Mouse (Mus musculus): ENCODE results near the gene Ccer2.

Ccer2 gene

GRCm38 (mm10) chr7:28758623-28759022 lies 2.6 kb downstream of the Ccer2 start:
- no peak for DNase-seq

DNA sequence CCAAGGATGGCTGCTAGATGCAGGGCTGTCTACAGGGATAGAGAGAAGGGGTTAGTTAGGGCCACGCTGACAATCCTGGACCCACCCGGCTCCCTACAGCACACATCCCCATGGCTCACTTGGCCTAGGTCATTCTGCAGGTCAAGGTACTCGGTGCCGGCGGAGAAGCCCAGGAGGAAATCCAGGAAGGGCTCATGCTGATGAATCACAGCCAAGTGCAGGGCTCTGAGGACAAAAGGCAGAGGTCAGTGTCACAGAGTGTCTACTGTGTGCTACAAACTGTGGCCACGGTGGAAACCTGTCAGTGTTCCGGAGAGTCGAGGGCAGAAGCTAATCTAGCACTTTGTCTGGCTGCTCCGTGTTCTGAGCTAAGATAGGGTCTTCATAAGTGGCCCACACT lies 5.9 kb downstream of the Ccer2 start:
- no peak for DNase-seq

DNA sequence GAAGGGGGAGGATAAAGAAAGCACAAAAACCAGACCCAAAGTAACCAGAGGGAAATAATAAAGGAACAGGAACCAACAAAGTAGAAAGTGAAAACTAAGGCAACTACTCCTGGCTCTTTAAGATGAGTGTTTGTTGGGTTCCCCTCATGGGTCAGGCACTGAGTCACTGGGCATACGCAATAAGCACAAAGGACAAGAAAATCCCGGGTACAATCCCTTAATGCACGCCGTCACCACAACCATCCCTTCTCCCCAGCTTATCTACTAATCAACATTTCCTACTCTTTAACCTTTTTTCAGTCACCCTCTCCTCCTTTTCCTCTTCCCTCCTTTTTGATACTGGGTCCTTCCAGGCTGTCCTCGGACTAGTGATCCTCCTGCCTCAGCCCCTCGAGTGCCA lies 9.2 kb downstream of the Ccer2 start:
- DNase-seq: no peak

DNA sequence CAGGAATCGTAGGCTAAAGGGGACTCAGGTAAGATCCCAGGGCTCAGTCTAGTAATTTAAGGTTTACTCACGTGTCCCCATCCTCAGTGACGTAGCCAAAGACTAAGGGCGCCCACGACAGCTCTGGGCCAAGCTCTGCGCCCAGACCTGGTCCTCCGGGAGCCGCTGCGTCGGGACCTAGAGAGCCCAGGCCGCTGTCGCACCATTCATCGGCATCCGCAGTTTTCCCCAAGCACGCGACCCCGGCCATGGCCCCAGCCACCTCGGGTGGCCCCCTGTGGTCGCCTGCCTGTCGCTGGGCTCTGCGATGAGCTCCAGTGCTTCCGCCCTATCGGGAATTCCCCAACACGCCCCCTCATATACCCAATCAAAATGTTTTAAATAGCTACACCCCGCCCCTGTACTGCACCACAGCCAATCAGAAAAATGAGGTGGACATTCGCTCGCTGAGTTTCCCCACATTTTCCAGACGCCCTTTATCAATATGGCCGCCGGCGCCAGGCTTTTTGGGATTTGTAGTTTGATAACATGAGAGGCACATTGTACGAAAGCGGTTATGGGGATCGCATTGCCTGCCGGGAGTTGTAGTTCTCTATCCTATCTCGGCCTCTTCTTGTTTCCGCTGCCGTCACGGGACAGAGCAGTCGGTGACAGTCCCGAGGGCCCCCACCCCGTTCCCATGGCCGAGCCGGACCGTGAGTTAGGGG lies 10.4 kb downstream of the Ccer2 start, which contains the start of gene Sirt2:
Gene Sirt2 (plus strand): TSS at position 563 of the 707 bp plus-strand sequence.
- peak; percentile 99 for DNase-seq

- no peak for DNase-seq
Measured at GRCm38 (mm10) chr7:28766910-28767309, 10.9 kb downstream of the Ccer2 start.

DNA sequence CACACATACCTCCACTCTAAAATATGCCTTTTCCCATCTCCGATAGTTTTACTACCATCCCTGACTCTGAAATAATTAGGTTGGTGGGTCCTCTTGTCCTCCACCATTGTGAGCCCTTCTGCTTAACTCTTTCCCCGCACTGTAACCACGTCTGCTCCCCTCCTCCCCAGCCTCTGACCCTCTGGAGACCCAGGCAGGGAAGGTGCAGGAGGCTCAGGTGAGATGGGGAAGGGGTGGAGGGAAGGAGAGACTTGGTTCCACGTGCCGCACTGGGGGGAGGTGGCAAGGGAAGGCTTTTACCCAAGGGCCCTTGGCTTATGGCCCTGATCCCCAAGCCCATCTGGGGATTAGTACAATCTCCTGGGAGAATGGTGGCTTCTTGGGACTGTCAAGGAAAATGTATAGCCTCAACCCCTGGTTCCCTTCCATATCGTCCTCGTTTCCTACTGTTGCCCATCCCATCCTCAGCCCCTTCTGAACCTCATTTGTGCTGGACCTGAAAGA lies 11.5 kb downstream of the Ccer2 start, which contains the start of gene Nfkbib:
Gene Nfkbib (minus strand): TSS at position 51 of the 504 bp plus-strand sequence.
- DNase-seq: no peak

- no peak for DNase-seq
Measured at GRCm38 (mm10) chr7:28769414-28769958, 13.5 kb downstream of the Ccer2 start.

DNA sequence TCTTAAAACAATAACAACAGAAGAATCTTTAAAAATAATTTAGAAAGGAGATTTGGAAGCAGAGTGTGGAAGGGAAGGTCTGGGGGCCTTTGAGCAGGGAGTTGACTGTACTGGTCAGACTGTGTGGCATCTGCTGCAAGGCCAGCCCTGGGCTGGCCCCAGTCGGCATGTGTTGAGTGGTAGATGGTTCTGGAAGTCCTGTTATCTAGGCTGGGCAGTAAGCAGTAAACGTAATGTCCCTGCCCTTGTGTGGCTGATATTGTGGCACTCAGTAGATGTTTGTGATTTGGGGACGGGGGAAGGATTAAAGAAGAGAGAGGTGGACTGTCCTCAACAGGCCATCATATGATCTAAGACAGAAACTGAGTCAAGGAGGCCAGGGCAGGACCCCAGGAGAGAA lies 14.3 kb downstream of the Ccer2 start:
- no peak for DNase-seq

DNA sequence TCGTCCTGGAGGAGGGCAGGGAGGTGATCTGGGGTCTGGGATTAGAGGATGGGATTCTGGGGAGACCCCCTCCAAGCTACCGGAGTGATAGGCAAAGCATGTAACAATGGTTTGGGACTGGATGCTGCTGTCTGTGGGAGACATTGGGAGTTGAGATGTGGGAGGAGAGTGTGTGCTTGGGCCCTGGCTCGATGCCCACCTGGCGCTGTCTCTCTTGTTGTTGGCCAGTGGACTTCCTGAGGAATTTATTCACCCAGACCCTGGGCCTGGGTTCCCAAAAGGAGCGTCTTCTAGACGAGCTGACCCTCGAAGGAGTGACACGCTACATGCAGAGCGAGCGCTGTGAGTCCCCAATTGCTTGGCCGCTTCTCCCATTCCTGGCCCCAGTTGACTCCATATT lies 15.9 kb downstream of the Ccer2 start:
- no peak for DNase-seq

- DNase-seq: no peak
Measured at GRCm38 (mm10) chr7:28773163-28773562, 17.2 kb downstream of the Ccer2 start.

DNA sequence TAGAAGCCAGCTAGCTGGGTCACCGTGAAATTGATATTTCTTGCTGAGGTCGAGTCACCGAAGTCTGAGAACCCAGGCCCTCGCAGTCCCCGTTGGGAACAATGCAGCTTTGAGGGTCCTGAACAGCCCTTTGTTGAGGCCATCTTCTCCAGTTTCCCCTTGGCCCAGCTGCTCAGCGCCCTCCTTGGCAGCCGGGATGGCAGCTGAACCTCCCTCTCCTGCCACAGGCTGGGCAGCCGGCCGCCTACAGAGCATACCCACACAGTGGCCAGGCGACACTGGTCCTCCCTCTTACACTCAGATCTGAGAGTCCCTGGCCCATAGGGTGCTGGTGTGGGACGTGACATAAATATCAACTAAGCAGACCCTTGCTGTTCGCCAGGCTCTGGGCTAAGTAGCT lies 18.2 kb downstream of the Ccer2 start:
- no peak for DNase-seq

GRCm38 (mm10) chr7:28775129-28775528 lies 19.2 kb downstream of the Ccer2 start:
- DNase-seq: no peak

GRCm38 (mm10) chr7:28778825-28779224 lies 22.9 kb downstream of the Ccer2 start:
- DNase-seq: no peak

GRCm38 (mm10) chr7:28780067-28780658 lies 24.2 kb downstream of the Ccer2 start:
- DNase-seq: peak; percentile 82 to 87

DNA sequence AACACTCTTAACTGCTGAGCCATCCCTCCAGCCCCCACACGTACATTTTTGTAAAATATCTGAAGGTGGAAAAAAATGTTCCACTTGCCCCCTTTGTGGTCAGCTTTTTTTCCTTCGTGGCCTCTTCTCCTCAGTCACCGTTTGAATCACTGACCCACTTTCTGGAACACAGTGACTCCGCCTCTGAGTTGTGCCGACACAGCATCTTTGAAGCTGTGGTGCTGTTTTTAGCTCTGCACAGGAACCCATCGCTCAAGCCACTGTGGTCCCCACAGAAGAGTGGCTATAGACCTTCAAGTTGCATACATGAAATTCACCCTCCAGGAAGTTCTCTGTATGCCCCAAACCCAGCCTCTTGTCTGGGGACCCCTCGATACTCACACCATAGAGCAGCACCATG lies 24.9 kb downstream of the Ccer2 start:
- peak in 1 of 2 experiments; percentile 33 for DNase-seq

GRCm38 (mm10) chr7:28781261-28781663 lies 25.3 kb downstream of the Ccer2 start:
- DNase-seq: peak in 1 of 2 experiments; percentile 38

GRCm38 (mm10) chr7:28785161-28785560 lies 29.2 kb downstream of the Ccer2 start:
- no peak for DNase-seq

DNA sequence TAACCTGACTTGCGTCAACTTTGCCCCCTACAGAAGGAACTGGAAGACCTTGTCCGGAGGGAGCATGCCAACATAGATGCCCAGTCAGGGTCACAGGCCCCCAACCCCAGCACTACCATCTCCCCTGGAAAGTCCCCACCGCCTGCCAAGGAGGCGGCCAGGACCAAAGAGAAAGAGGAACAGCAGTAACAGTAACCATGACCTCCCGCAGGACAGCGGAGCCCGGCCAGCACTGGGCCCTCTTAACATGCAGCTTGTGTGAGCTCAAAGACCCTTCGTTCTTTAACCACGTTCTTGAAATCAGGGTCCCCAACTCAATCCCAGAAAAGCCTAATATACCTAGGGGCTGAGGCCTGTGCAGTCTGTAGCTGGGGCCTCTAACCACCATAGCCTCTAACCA lies 31.9 kb downstream of the Ccer2 start:
- DNase-seq: no peak

GRCm38 (mm10) chr7:28788307-28789195 lies 32.6 kb downstream of the Ccer2 start, which contains the start of gene Rinl:
Rinl (plus strand) TSS chr7:28788969.
- peak in 1 of 2 experiments; percentile 58 for DNase-seq

DNA sequence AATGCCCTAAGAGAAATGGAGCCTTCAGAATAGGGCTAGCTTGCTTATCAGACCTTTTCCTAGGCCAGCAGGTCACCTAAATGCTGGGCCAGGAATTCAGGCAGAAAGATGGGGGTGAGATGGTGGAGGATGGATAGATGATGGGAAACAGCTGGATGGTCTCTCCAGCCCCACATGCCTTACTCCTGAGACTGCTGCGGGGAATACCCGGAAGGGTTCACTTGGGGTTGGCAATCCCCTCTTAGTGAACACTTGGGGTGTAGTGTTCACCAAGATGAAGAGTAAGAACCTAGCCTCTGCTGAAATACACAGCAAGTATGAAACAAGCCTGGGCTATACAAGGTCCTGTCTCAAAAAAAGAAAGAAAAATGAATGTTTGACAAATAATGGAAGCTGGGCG lies 33.3 kb downstream of the Ccer2 start:
- no peak for DNase-seq

- no peak for DNase-seq
Measured at GRCm38 (mm10) chr7:28790066-28790806, 34.3 kb downstream of the Ccer2 start.

- no peak for DNase-seq
Measured at GRCm38 (mm10) chr7:28791706-28792105, 35.7 kb downstream of the Ccer2 start.

Data from lung, adult 18-20 months (tissue).